Mouse (Mus musculus): ENCODE data around the gene Nemp2. TPM values are rescaled to one million over a fixed set of nuclear protein-coding genes. Genes with fewer than 3 reads are reported as not detected.

Nemp2 gene
- 3.6 and 3.7 TPM in 2 replicates for polyA plus RNA-seq (2012; rRNA removed)

DNA sequence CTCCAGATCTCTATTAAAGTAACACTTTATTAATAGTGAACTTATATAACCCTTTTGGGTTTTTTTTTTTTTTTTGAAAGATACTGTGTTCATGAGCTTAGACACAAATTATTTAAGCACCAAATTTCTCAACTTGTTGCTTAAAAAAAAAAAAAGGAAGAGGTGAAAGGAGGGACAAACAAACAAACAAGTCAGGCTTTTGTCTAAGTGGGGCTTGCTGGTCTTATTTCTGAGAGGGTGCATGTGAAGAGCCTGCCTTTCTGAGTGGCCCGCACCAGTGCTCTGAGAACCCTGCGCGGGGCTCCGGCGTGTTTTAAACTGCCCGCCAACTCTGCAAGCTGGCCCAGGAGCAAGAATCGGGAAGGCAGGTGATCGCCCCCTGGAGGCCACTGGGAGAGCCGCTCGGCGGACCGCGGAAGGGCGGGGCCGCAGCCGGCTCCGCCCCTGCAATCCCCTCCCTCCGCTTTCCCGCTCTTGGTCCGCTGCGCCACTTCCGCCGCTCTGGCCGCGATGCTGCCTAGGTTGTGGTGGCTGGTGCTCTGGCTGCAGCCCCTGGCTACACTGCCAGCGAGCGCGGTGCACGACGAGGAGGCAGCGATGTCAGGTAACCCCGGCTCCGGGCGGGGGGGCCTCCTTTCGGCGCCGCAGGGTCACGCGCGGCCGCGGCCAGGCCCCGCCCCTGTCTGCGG, at the start of gene Nemp2:
Gene Nemp2, plus strand, starts transcription at position 456 of the 689 bp plus-strand sequence.

Other genes with a start within 250 kb of the Nemp2 start
- gene Nab1, start 130.0 kb upstream of the Nemp2 start, polyA plus RNA-seq (2012; rRNA removed): 12.9 and 14.0 TPM in 2 replicates
- 50.7 and 51.2 TPM in 2 replicates for gene Mfsd6, start 96.8 kb downstream of the Nemp2 start, polyA plus RNA-seq (2012; rRNA removed)
- 5.8 and 6.6 TPM in 2 replicates for gene Inpp1, start 187.0 kb downstream of the Nemp2 start, polyA plus RNA-seq (2012; rRNA removed)
- 14.4 and 20.8 TPM in 2 replicates for gene Hibch, start 214.2 kb downstream of the Nemp2 start, polyA plus RNA-seq (2012; rRNA removed)